Mouse (Mus musculus) thymus, adult 18-20 months (tissue): ENCODE results near the gene Npr1.
A peak's percentile ranks its signal among the peaks of the same experiment; 100 is the strongest.

Experiments used
- DNase-seq, 2 experiments: peaks; one replicate each; pipeline ENCODE4 v3.0.0; 2022; ENCODE audit warnings: mixed read lengths in 2 of 2

Gene Npr1

GRCm38 (mm10) chr3:90434073-90434730 lies 31.5 kb downstream of the Npr1 start:
- no peak for DNase-seq

- peak; percentile 99 to 100 for DNase-seq
Observed at GRCm38 (mm10) chr3:90433381-90434020, 32.2 kb downstream of the Npr1 start, which contains the start of gene Ints3. Gene Ints3, minus strand, starts transcription at chr3:90433622.

DNA sequence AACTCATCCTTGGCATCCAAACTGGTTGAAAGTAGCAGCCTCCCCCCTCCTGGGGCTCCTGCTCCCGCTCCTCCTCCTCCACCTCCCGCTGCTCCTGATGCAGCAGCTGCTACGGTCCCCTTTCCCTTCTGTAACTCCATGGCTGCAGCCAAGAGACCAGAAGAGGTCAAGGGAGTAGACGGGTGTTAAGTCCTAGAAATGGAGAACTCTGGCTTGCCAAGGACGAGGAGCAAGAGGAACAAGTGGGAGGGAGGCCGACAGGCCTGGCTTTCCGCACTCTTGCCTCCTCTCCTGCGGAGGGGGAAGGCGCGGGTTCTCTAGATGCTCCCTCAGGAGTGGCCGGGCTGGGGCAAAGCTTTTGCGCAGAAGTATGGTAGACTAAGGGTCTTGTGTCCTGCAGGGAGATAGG lies 32.9 kb downstream of the Npr1 start:
- peak in 1 of 2 experiments; percentile 37 for DNase-seq

DNA sequence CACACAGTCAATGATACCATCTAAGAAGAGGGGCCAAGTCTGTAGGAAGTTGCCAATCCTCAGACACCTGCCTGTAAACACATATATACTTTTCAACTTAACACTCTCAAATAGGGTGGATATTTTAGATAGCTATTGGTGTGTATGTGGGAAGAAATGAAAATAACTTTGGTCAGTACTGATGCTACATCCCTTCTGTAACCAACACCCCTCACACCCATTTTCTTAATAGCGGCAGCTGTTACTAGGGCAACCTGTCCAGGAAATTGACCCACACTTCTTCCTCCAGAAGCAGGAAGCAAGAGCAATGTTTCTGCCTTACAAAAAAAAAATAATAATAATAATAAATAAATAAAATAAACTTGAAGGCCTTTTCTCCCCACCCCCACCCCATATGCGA lies 33.3 kb downstream of the Npr1 start:
- no peak for DNase-seq

DNA sequence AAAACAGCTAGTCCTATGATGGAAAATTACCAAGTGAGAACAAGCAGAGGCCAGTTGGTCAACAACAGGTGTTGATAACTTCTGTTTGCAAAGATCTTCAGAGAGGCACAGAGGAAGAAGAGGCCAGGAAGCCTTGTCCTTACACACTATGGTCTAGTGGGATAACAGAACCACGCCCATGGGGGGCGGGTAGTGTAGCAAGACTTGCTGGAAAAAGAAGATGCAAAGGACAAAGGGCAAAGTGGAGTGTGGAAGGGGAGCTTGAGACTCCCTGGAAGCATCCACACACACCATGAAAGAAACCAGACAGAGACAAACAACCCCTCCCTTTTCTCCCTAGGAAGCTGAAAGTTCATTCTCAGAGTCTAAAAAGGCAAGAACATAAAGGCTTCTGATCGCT lies 36.1 kb downstream of the Npr1 start:
- DNase-seq, result no peak

DNA sequence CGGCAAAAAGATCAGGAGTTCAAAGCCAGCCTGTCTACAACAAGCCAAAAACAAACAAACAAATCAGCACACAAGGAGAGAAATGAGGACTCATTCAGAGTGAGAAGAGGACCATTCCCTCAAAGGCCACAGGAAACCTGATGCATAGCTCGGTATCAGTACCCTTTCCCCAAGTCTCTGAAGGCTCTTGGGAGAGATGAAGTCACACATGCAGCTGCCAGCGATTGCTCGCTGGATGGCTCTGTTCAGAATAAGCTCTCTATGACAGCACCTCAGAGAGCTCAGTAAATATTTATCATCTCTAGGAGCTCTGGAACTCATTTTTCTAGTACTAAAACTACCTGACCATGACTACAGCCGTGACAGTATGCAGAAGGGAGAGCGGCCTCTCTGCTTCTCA lies 37.5 kb downstream of the Npr1 start:
- no peak for DNase-seq

DNA sequence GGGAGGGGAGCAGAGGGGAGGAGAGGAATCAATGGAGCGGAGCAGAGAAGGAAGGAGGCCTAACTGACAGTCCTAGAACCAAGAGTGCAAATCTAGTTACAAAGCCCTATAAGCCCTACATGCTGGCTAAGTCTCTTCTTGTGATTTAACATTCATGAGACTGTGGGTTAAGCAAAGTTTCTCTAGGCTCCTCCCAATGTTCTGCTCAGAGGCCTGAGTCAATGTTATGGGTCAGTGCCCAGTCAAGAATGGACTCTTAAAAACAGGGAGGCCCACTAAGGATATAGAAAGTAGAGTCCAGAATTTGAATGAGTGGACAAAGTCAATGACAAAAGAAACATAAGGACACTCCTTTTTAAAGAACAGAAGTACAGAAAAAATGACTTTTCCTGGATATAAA lies 38.1 kb downstream of the Npr1 start:
- no peak for DNase-seq

DNA sequence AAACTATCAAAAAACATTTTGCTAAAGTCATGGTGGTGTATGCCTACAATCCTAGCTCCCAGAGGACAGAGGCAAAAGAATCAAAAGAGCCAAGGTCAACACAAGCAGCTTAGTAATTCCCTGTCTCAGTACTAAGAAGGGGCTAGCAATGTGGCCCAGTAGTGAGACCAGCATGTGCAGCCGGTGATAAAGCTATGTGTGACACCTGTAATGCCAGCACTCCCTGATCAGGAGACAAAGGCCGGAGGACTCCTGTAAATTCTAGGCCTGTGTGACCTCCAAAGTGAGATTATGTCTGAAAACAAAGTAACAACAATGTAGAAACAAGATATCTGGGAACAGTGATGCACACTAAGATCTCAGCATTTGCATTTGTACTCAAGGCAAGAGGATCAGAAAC lies 40.2 kb downstream of the Npr1 start:
- DNase-seq, result no peak

DNA sequence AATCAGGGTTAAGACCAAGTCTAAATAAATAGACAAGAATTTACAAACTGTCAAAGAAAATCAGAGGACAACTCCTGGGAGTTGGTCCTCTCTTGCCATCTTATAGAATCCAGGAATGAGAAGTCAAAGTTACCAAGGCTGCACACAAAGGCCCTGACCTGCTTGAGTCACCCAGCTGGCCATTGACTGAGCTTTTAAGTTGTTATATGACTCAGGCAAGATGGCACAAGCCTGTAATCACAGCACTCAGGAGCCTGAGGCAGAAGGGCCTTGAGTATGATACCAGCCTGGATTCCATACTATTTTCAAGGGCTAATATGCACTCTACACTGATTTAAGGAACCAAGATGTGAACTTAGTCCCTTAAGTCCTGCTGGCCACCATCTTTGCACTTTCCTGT lies 42.1 kb downstream of the Npr1 start:
- DNase-seq, result no peak

DNA sequence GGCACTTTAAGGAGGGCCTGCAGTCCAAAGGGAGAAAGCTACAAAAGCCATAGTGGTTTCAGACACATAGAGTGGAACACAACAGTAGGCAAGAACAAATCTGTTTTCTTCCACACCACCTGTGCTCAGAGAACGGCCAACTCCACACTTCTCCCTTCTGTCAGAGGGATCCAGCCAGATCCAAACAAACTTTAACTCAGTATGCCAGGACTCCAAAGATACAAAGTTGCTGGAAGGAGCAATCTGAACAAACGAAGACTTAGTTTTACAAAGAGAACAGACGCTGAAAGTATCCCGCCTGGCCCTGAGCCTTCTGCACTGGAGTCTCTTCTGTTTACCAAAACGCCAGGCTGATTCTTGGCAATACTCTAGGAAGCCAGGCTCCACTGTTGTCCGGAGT lies 45.0 kb downstream of the Npr1 start:
- DNase-seq, result no peak

- DNase-seq, result no peak
Observed at GRCm38 (mm10) chr3:90413011-90413396, 52.7 kb downstream of the Npr1 start.

DNA sequence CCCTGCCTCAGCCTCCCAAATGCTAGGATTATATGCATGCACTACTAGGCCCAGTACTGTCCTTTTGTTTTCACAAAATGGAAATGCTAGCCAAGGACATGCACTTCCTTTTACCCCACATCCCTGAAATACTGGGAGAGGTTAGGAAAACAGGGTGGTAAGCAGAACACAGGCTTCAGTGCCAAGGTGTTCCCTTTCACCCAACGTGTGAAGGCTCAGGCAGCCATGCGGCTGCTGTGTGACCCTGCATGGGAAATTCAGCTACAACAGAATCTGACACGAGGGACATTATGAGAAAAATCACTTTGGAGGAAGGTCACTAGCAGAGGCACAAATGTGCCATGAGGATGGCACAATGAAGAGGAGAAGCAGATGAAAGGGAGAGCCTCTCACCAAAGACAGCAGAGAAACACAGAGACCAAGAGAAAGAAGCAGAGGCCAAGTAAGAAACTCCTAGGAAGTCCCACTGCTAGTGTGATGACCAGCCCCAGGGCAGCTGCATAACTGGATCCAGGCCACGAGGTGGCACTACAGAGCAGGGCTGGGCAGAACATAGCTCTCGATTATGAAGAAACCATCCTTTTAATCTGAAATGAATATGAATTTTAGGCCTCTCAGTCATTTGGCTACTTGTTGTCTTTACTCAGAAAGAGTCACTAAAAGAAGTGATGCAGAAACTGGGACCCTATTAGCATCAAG lies 53.2 kb downstream of the Npr1 start:
- peak in 1 of 2 experiments; percentile 21 for DNase-seq

DNA sequence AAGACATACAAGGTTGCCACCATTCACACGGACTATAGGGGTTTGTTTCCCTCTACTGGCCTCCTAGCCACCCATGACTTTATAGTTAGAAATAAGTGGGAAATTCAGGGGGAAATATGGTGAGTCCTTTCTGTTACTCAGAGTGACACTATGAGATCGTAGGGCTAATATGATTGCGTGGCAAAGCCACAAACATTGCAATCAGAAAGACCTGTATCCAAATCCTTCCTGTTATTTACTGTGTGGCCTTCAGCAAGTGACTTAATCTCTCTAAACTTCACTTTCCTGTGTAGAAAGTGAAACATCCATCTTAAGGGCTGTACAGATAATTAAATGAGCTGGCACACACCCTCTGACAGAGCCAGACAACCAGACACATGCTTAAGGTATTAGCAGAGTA lies 56.9 kb downstream of the Npr1 start:
- DNase-seq, result no peak

GRCm38 (mm10) chr3:90406414-90406813 lies 59.3 kb downstream of the Npr1 start:
- no peak for DNase-seq

DNA sequence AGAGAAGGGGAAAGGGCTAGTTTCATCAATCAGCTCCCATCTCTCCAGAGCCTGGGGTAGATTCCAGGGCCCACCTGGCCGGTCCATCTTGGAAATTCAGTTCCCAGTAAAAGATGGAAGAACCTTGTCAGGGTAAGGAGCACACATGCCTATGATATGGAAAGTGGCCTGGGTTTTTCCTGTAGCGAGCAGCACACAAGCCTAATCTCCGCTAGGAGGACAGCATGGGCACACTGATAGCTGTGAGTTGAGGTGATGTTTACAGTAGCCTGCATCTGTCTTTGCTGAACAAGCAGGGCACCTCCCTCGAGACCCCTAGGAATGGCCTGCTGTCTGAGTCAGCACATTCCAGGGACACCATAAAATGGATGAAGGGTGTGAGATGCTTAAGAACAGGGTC lies 61.1 kb downstream of the Npr1 start:
- no peak for DNase-seq

GRCm38 (mm10) chr3:90404121-90404520 lies 61.5 kb downstream of the Npr1 start:
- no peak for DNase-seq

DNA sequence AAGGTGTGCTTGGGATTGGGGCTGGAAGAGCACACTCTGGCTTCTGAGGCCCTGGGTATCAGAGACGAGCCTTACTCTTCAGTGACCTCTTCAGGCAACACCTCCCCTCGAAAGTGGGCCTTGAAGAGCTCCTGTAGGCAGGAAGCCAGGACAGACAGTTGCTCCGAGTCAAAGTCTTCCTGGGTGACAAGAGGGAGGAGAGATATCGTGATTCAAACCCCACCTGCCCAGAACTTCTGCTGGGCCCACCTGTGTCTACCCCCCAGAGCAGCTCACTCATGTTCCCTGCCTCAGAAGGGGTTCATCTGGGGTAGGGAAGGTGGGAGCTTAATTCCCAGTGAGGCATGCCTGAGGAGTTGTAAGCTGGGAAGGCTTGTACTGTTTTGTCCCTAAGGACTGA lies 64.7 kb downstream of the Npr1 start:
- no peak for DNase-seq
